Mouse (Mus musculus): Measurements from ENCODE around the gene Padi6. TPM values are rescaled to one million over a fixed set of nuclear protein-coding genes. Genes with fewer than 3 reads are reported as not detected.

Padi6 gene
- polyA plus RNA-seq, 1 experiment from 2014 or later, result not detected

DNA sequence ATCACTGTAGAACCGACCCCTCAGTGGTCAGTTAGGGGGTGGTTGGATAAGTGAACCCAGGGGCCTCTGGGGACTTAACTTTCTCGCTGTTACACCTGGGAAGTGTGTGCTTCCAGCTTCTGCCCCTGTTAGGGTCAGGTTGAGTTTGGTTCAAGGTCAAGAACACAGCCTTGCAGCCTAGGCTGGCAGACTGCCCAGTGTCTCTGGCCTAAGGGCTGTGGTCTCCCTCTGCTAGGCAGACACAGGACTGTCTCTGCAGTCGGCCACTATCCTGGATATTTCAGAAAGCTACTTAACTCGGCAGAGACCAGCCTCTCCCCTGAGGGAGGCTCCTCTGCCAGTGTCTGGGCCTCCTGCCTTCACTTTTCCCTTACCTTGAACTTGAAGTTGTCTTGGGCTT lies 38.3 kb downstream of the Padi6 start:
- peak overlapping the region; percentile 82 for H3K4me2 ChIP-seq (replicated peaks)
- peaks cover 19% of the 10 kb centered on the region for H3K27me3 ChIP-seq
- peaks cover 48% of the 10 kb centered on the region for H3K36me3 ChIP-seq
- ATAC-seq (ENCODE audit: low FRiP score, low read depth), result no peak
- WGBS, result 45% methylated on average over 4 of the region's 4 CpGs
- H3K4me1 ChIP-seq, result peaks cover 57% of the 10 kb centered on the region
- H3K27ac ChIP-seq (replicated peaks), result peak overlapping the region; percentile 100
- peak overlapping the region; percentile 99 for H3K9ac ChIP-seq (replicated peaks)
- no peaks in the 10 kb centered on the region for H3K9me3 ChIP-seq
- peak overlapping the region; percentile 97 for H3K4me3 ChIP-seq

DNA sequence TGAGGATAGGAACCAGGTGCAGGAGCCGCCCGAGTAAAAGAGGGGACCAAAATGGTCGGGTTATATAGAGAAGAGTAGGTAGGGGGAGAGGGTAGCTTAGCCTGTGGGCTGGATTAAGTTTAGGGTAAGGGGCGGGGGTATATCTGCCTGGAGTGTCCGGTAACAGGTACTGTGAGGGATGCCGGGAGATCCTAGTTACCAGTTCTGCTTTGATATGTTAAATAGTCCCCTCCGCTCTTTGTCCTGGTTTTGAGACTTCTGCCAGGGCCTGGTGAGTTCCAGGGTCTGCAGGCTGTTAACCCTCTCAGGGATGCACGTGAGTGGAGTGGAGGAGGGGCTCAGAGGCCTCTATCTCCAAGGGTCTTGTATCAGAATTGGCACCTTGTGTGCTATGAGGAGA lies 38.8 kb downstream of the Padi6 start:
- no peaks in the 10 kb centered on the region for H3K9me3 ChIP-seq
- ATAC-seq (ENCODE audit: low FRiP score, low read depth), result peak; percentile 5; the same call in 1 of the 2 replicates
- peaks cover 43% of the 10 kb centered on the region for H3K36me3 ChIP-seq
- peaks cover 25% of the 10 kb centered on the region for H3K27me3 ChIP-seq
- peak overlapping the region; percentile 97 for H3K4me3 ChIP-seq
- H3K4me2 ChIP-seq (replicated peaks), result peak overlapping the region; percentile 82
- peak overlapping the region; percentile 99 for H3K9ac ChIP-seq (replicated peaks)
- H3K27ac ChIP-seq (replicated peaks), result peak overlapping the region; percentile 100
- WGBS, result 3% methylated on average over 8 of the region's 8 CpGs
- H3K4me1 ChIP-seq, result peaks cover 54% of the 10 kb centered on the region

DNA sequence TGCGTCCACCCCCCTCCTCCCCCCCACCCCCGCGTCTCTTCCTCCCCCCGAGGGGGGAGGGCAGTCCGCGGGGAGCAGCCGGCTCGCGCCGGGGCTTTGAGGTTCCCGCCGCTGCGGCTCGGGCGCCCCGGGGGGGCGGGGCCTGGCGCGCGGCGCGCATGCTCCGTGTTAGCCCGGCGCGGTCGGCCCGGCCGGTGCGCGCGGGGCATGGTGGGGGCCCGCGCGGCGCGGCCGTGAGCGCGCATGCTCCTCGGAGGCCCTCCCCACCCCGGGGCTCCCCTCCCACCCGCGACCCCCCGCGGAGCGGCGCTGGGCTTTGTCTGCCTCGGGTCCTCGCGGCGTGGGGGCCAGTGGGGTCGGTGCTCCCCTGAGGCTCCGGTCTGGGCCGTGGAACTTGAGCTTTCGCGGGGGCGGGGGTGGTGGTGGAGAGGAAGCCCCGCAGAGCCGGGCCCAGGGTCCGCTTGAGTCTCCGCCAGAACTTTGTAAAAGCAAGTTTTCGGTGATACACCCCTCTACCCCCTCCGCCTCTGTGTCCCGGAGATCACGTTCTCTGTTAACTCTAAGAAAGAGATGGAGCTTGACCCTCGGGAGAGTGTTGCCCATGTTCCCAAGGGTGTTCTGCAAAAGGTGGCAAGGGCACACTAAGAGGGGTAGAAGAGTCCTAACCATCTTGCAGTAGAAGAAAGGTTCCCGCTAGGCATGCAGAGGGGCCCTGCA lies 39.7 kb downstream of the Padi6 start:
- under 1% methylated on average over 27 of the region's 68 CpGs for WGBS
- H3K4me3 ChIP-seq, result peak overlapping the region; percentile 97

DNA sequence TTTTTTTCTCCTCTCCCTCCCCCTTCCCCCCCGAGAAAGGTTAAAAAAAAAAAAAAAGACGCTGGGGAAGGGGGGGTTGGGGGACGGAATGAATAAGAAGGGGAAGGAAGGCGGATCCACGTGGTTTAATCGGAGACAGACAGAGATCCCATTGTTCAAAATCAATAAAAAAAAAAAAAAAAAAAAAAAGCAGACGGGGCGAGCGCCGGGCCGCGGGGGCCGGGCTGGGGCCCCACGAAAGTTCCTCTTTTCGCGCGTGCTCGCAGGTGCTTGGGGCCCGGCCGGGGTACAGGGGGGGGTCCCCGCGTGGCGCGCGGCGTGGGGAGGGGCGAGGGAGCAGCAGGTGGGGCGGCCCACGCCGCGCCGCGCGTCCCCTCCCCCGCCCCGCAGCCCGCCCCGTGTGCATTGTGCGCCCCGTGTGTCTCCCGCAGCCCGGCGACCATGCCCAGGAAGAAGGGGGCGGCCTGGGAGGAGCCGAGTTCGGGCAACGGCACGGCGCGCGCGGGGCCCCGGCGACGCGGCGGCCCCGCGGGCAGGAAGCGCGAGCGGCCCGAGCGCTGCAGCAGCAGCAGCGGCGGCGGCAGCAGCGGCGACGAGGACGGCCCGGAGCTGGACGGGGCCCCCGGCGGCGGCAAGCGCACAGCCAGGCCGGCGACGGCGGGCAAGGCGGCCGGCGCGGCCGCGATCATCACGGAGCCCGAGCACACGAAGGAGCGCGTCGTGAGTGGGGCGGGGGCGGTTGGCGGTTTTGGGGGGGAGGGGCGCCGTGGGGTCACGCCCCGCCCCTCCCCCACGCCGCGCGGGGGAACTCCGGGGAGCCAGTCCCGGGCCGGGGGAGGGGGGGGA lies 40.5 kb downstream of the Padi6 start:
- Histone ChIP-seq H3K36me3 (peaks cover 26% of the 10 kb centered on the region), H3K9me3 (no peaks in the 10 kb centered on the region), H3K9ac (replicated peaks) (peak overlapping the region; percentile 99), H3K27me3 (peaks cover 33% of the 10 kb centered on the region), H3K4me3 (peak overlapping the region; percentile 97), H3K4me2 (replicated peaks) (peak overlapping the region; percentile 82), H3K4me1 (peaks cover 44% of the 10 kb centered on the region), H3K27ac (replicated peaks) (peak overlapping the region; percentile 100)
- ATAC-seq (ENCODE audit: low FRiP score, low read depth), result peak; percentile 35; the same call in 1 of the 2 replicates
- WGBS, result under 1% methylated on average over 44 of the region's 107 CpGs

More for the DNA sequence above, 39.7 kb downstream of the Padi6 start:
- Histone ChIP-seq H3K27ac (replicated peaks) (peak overlapping the region; percentile 100), H3K4me2 (replicated peaks) (peak overlapping the region; percentile 82), H3K36me3 (peaks cover 34% of the 10 kb centered on the region), H3K9me3 (no peaks in the 10 kb centered on the region), H3K4me1 (peaks cover 50% of the 10 kb centered on the region), H3K27me3 (peaks cover 33% of the 10 kb centered on the region), H3K9ac (replicated peaks) (peak overlapping the region; percentile 99)
- ATAC-seq (ENCODE audit: low FRiP score, low read depth), result peak; percentile 77

DNA sequence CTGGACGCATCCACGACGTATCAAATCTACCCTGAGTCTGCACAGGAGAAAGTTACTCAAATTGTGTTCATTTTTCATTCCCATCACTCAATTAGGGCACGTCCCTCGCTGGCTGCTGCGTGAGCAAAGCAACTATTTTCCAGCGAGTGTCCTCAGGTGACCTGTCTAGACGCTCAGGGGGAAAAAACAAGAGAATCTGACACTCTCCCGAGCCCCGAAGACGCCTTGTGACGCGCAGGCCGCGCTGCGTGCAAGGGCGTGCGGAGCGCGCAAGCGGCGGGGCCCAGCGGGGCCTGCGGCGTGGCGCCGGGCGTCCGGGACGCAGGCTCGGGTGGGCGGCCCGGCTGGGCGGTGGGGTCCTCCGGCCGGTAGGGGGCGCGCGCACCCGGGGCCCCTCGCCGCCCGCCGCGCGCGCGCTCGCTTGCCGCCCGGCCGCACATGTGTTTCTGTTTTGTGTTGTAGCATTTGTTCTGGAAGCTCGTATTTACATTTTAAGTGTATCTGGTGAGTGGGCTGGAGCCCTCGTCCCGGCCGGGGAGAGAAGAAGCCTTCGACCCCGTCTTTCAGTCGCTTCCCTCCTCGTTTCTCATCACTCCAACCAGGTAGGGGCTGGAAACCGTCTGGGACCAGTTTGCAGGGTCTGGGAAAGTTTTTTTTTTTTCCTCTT lies 41.3 kb downstream of the Padi6 start:
- peak overlapping the region; percentile 82 for H3K4me2 ChIP-seq (replicated peaks)
- peak; percentile 69 for ATAC-seq (ENCODE audit: low FRiP score, low read depth)
- peak overlapping the region; percentile 97 for H3K4me3 ChIP-seq
- H3K36me3 ChIP-seq, result peaks cover 18% of the 10 kb centered on the region
- 1% methylated on average over 61 of the region's 61 CpGs for WGBS
- peaks cover 44% of the 10 kb centered on the region for H3K4me1 ChIP-seq
- H3K9me3 ChIP-seq, result no peaks in the 10 kb centered on the region
- H3K27ac ChIP-seq (replicated peaks), result peak overlapping the region; percentile 100
- H3K27me3 ChIP-seq, result peaks cover 33% of the 10 kb centered on the region
- H3K9ac ChIP-seq (replicated peaks), result peak overlapping the region; percentile 99

DNA sequence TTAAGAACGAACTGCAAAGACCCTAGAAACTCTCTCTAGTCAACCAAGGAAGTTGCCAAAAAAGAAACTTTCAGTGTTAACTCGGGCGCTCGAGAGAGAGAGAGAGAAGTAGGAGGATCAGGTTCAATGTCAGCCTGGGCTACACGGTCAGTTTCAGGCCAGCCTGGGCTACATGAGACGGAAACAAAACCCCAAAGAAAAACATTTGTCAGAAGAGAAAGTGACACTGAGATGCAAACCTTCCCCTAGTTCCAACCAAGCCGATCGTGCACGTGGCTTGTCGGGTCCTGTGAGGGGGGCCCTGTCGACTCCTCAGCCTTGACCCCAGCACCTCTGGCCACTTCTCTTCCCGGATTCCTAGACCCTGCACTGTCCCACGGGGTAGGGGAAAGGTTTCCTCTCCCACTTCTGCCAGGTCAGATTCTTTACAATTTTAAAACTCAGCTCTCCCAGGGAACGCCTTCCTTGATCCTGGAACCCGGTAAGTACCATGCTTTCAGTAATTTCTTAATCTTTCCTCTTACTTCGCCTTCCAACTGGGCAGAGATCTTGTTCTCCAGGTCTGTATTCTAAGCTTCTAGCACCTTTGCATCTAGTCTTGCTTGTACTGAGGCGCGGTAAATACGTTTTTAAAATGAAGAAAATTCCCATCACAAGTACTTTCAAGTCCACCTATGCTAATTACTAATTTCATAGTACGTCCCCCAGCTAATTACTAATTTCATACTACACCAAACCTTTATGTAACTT lies 42.0 kb downstream of the Padi6 start, which contains the start of gene Rcc2:
TSS of gene Rcc2 (plus strand) at position 273 of the 750 bp plus-strand sequence.
- Histone ChIP-seq H3K4me3 (peak within 1 kb of the TSS; percentile 97), H3K4me2 (replicated peaks) (peak within 1 kb of the TSS; percentile 82), H3K27ac (replicated peaks) (peak within 1 kb of the TSS; percentile 100), H3K4me1 (peaks cover 39% of the 10 kb centered on the region), H3K27me3 (peaks cover 33% of the 10 kb centered on the region), H3K36me3 (peaks cover 11% of the 10 kb centered on the region), H3K9me3 (no peaks in the 10 kb centered on the region), H3K9ac (replicated peaks) (peak within 1 kb of the TSS; percentile 99)
- ATAC-seq (ENCODE audit: low FRiP score, low read depth), result no peak
- WGBS, result 7% methylated on average over 20 of the region's 20 CpGs

DNA sequence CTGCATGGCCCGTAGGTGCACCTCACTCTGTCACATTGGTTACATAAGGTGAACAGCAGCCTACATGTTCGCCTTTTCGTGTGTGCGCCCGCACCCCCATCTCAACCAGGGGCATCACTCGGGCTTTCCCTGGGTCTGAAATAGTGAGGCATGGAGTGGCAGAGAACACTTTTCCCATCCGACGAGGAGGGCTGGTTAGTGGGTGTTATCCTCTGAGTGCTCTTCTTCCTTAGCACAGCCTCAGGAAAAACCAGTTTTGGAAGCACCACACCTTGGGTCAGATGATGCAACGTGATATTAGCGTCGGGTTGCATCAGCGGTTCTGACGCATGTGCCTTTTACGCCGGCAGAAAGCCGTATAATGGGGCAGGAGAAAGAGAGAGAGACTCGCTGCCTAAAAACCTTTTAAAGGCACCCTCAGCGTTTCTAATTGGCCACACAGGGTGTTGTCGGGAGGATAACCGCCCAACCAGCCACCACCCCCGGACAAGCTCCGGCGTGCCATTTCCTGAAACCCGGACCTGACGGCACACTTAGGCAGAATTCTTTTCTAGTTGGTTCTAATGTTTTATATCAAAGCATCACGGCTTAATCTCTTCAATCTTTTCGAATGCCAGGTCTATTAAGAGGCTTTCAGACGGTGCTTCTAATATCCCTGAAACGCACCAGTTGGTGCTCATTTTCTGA lies 42.9 kb downstream of the Padi6 start:
- Histone ChIP-seq H3K4me2 (replicated peaks) (peak overlapping the region; percentile 82), H3K36me3 (peaks cover 4% of the 10 kb centered on the region; the same call in 1 of the 2 replicates), H3K9me3 (no peaks in the 10 kb centered on the region), H3K4me3 (peak overlapping the region; percentile 15; the same call in 1 of the 2 replicates), H3K9ac (replicated peaks) (peak overlapping the region; percentile 28), H3K27me3 (peaks cover 33% of the 10 kb centered on the region), H3K4me1 (peaks cover 30% of the 10 kb centered on the region), H3K27ac (replicated peaks) (no peak overlapping the region)
- no peak for ATAC-seq (ENCODE audit: low FRiP score, low read depth)
- WGBS, result 6% methylated on average over 29 of the region's 29 CpGs

DNA sequence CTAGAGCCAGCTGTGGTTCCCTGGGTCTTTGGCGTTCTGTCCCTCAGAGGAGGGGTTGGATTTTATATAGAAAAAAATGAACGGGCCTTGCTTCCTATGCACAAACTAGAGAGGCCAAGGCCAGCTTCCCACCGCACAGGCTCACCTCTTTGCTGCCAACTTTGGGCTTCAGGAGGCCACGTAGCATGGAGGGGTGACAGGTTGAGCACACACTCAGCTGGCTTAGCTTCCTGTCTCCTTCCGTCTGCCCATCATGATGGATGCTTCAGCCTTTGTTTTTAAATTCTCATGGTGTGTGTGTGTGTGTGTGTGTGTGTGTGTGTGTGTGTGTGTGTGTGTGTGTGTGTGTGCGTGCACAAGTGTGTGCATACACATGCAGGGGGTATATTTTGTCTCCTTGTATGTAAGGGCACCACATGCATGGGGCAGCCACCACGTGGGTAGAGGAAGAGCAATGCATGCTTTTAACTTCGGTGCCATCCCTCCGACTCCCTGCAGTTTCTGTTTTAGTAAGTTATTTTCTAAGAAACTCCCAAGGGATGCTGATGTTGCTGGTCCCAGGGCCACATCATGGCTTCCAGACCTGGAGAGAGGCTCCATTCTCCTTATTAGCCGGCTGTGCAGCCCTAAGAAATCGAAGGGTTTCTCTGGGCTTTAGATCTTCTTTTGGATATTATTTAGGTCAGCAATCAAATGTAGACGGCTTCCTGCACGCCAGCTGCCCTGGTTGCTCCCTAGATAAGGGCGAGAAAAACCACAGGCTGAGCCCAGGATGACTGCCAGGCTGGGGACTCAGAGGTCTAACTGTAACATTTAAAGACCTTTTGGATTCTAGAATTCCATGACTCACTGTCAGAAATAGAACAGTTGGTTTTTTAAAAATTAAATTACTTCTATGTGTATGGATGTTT lies 46.5 kb downstream of the Padi6 start:
- Histone ChIP-seq H3K27ac (replicated peaks) (no peak overlapping the region), H3K9me3 (no peaks in the 10 kb centered on the region), H3K4me1 (peaks cover 13% of the 10 kb centered on the region), H3K36me3 (no peaks in the 10 kb centered on the region), H3K4me3 (no peak overlapping the region), H3K9ac (replicated peaks) (no peak overlapping the region), H3K27me3 (peaks cover 32% of the 10 kb centered on the region), H3K4me2 (replicated peaks) (no peak overlapping the region)
- 82% methylated on average over 14 of the region's 14 CpGs for WGBS
- no peak for ATAC-seq (ENCODE audit: low FRiP score, low read depth)

DNA sequence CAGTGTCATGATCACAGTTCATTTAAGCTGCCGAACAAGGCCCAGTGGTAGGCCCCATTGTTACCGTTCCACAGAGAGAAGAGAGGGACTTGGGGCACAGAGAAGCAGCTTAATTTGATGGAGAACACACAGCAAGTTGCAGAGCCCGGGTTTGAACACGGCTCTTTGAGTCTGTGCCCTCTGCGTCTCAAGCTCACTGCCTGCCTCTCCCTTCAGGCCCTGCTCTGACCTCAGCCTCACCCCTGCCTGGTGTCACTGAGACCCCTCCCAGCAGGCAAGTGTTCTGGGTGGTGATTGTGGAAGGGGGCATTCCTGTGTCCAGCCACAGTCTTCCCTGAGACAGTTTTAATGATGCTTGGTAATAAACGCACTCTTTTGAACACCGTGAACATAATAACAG lies 47.3 kb downstream of the Padi6 start:
- WGBS, result 66% methylated on average over 7 of the region's 7 CpGs
- no peak overlapping the region for H3K4me3 ChIP-seq
- no peak overlapping the region for H3K27ac ChIP-seq (replicated peaks)
- H3K9ac ChIP-seq (replicated peaks), result no peak overlapping the region
- ATAC-seq (ENCODE audit: low FRiP score, low read depth), result no peak
- no peak overlapping the region for H3K4me2 ChIP-seq (replicated peaks)
- no peaks in the 10 kb centered on the region for H3K36me3 ChIP-seq
- H3K9me3 ChIP-seq, result no peaks in the 10 kb centered on the region
- peaks cover 27% of the 10 kb centered on the region for H3K27me3 ChIP-seq
- H3K4me1 ChIP-seq, result peaks cover 5% of the 10 kb centered on the region

DNA sequence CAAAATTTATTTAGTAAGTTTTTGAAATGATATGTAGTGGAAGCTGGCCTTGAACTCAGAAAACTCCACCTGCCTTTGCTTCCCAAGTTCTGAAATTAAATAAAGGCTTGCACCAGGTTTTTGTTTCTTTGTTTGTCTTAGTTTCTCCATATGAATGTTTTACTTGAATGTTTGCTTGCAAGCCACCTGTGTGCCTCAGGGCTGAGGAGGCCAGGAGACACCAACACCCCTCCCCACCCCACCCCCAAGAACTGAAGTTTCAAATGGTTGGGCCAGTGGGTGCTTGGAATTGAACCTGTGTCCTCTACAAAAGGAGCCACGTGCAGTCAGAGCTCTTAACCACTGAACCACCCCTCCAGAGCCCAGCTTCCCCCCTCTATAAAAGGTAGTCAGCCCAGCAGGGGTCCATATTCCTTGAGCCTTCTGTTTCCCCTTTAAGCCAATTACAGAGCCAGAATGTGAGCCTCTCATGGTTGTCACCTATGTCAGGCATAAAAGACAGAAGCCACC lies 47.8 kb downstream of the Padi6 start:
- 26% methylated on average over 1 of the region's 1 CpGs for WGBS
- ATAC-seq (ENCODE audit: low FRiP score, low read depth), result no peak

More for the DNA sequence above, 47.8 kb downstream of the Padi6 start:
- Histone ChIP-seq H3K9me3 (no peaks in the 10 kb centered on the region), H3K27ac (replicated peaks) (no peak overlapping the region), H3K9ac (replicated peaks) (no peak overlapping the region), H3K27me3 (peaks cover 22% of the 10 kb centered on the region), H3K36me3 (no peaks in the 10 kb centered on the region), H3K4me1 (0 out of 2 replicates have a peak, but pooled peaks cover under 1% of the 10 kb centered on the region), H3K4me2 (replicated peaks) (no peak overlapping the region), H3K4me3 (no peak overlapping the region)

Measured in midbrain, embryonic 12.5 days (tissue).